Mouse (Mus musculus): Measurements from ENCODE around the gene Slc35b4.

DNA sequence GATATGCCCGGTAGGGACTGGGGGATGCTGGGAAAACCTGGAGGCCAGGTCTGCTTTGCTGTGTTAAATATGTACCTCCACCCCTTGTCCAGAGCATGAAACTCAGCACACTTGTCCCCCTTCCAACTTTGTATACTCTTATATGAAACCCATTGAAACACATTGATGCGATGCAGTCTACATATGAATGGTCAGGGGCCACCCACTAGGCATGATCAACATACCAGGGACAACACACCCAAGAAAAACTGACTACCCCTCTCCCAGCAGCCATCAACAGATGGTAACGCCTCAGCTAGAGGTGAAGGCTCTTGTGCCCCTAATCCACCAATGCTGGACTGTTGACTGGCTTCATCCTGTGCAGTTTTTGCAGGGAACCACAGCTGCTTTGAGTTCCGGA is 3.0 kb upstream of the Slc35b4 start:
- TF ChIP-seq CTCF (IDR thresholded peaks at IDR 0.05; ENCODE audit: extremely low read depth, insufficient read depth, low read length) (no peak), POLR2A (IDR thresholded peaks at IDR 0.05; ENCODE audit: extremely low read depth, insufficient read depth, low read length) (no peak)
